Mouse (Mus musculus): ENCODE measurements around the gene Cep55.

Cep55 gene

GRCm38 (mm10) chr19:38054720-38055192, at the start of gene Cep55:
Cep55 (plus strand) TSS chr19:38055011.
- peak; percentile 99 for DNase-seq (ENCODE audit: low read depth, low spot score)

GRCm38 (mm10) chr19:38011379-38011778, 43.4 kb upstream of the Cep55 start:
- no peak for DNase-seq (ENCODE audit: low read depth, low spot score)

- DNase-seq (ENCODE audit: low read depth, low spot score) = no peak
Observed at GRCm38 (mm10) chr19:38014443-38014842, 40.4 kb upstream of the Cep55 start.

- no peak for DNase-seq (ENCODE audit: low read depth, low spot score)
Observed at GRCm38 (mm10) chr19:38015180-38015872, 39.5 kb upstream of the Cep55 start.

- DNase-seq (ENCODE audit: low read depth, low spot score) = no peak
Observed at GRCm38 (mm10) chr19:38015873-38016254, 38.9 kb upstream of the Cep55 start.

- no peak for DNase-seq (ENCODE audit: low read depth, low spot score)
Observed at GRCm38 (mm10) chr19:38022710-38023109, 32.1 kb upstream of the Cep55 start.

GRCm38 (mm10) chr19:38023603-38024002, 31.2 kb upstream of the Cep55 start:
- no peak for DNase-seq (ENCODE audit: low read depth, low spot score)

GRCm38 (mm10) chr19:38025254-38026041, 29.4 kb upstream of the Cep55 start:
- DNase-seq (ENCODE audit: low read depth, low spot score) = no peak

- peak; percentile 87 for DNase-seq (ENCODE audit: low read depth, low spot score)
Observed at GRCm38 (mm10) chr19:38026211-38026624, 28.6 kb upstream of the Cep55 start.

- no peak for DNase-seq (ENCODE audit: low read depth, low spot score)
Observed at GRCm38 (mm10) chr19:38027389-38027788, 27.4 kb upstream of the Cep55 start.

GRCm38 (mm10) chr19:38027881-38028521, 26.8 kb upstream of the Cep55 start:
- no peak for DNase-seq (ENCODE audit: low read depth, low spot score)

GRCm38 (mm10) chr19:38029292-38029691, 25.5 kb upstream of the Cep55 start:
- DNase-seq (ENCODE audit: low read depth, low spot score) = no peak

GRCm38 (mm10) chr19:38029871-38030270, 24.9 kb upstream of the Cep55 start:
- no peak for DNase-seq (ENCODE audit: low read depth, low spot score)

- peak; percentile 19 for DNase-seq (ENCODE audit: low read depth, low spot score)
Observed at GRCm38 (mm10) chr19:38030673-38031137, 24.1 kb upstream of the Cep55 start.

GRCm38 (mm10) chr19:38031144-38031543, 23.7 kb upstream of the Cep55 start:
- DNase-seq (ENCODE audit: low read depth, low spot score) = no peak

- no peak for DNase-seq (ENCODE audit: low read depth, low spot score)
Observed at GRCm38 (mm10) chr19:38032993-38033734, 21.6 kb upstream of the Cep55 start.

GRCm38 (mm10) chr19:38033735-38034057, 21.1 kb upstream of the Cep55 start:
- no peak for DNase-seq (ENCODE audit: low read depth, low spot score)

- no peak for DNase-seq (ENCODE audit: low read depth, low spot score)
Observed at GRCm38 (mm10) chr19:38034696-38035095, 20.1 kb upstream of the Cep55 start.

- no peak for DNase-seq (ENCODE audit: low read depth, low spot score)
Observed at GRCm38 (mm10) chr19:38035766-38036165, 19.0 kb upstream of the Cep55 start.

- no peak for DNase-seq (ENCODE audit: low read depth, low spot score)
Observed at GRCm38 (mm10) chr19:38038267-38038666, 16.5 kb upstream of the Cep55 start.

GRCm38 (mm10) chr19:38042261-38042722, 12.5 kb upstream of the Cep55 start:
- DNase-seq (ENCODE audit: low read depth, low spot score) = no peak
